Mouse (Mus musculus): Measurements from ENCODE around the gene Syngr1. TPM values are rescaled to one million over a fixed set of nuclear protein-coding genes. Genes with fewer than 3 reads are reported as not detected.
A peak's percentile ranks its signal among the peaks of the same experiment; 100 is the strongest.

Gene Syngr1
- polyA plus RNA-seq, 1 experiment from 2014 or later: 26.2 TPM

DNA sequence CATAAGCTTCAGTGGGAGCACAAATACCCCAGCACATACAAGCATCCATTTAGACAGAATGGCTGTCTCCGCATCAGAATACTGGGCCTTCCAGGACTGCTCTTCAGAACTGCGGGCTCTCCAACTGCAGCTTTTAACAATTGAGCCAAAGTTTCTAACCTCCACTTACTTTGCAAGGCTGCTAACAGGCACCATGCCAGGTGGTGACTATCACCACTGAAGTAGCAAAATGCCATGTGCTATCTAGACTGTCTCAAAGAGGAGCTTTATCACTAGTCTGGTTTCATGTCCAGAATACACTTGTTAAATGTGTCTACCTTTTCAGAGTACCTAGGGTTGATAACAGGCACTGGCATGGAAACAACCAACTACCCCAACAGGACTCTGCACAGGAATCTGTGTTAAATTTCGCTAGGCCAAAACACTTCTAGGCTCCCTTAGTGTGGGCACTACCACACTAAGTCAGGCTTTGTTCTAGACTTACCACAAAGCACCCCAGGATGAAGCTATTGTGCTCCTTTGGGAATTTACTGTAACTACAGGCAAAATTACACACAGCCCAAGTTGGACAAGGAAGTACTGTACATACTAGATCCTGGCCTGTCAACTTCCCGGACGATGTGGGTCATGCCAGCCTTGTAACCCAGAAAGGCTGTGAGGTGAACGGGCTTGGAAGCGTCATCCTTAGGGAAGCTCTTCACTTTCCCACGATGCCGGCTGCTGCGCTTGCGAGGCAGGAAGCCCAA lies 9.2 kb upstream of the Syngr1 start:
- Histone ChIP-seq H3K9me3 (no peaks in the 10 kb centered on the region), H3K4me2 (replicated peaks) (peak overlapping the region; percentile 73), H3K9ac (replicated peaks) (peak overlapping the region; percentile 92), H3K4me1 (replicated peaks) (peaks cover 29% of the 10 kb centered on the region), H3K4me3 (replicated peaks) (peak overlapping the region; percentile 80), H3K27me3 (no peaks in the 10 kb centered on the region), H3K27ac (0 out of 2 replicates have a peak overlapping the region, but pooled peaks have one; percentile 87), H3K36me3 (peaks cover 50% of the 10 kb centered on the region)
- WGBS: 9% methylated on average over 11 of the region's 11 CpGs
- no peak for ATAC-seq

DNA sequence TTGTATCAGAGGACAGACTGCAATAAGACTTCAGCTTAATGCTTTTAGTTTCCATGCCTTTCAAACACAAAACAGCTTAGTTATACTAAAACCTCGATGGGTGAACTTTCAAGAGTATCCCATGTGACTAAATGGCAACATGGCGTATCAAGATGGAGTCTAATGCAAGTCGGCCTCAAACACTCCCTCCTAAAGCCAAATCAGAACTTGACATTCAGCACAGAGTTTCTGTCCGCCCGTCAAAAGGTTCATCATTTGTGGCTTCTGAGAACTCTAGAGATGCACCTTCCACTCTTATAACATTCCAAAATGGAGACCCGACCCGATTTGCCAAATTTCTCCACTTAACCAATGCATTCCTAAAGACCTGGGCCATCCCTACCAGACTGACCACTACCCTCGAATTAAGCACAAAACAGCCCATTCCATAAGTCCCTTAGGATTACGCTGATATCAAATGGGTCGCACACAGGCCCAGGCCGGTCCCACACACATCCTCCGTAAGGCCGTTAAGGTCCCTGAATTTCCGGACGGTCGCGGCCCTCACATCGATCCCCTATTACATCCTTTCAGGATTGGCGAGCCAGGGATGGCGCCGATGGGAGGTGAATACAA lies 8.4 kb upstream of the Syngr1 start:
- Histone ChIP-seq H3K27me3 (no peaks in the 10 kb centered on the region), H3K27ac (peak overlapping the region; percentile 87), H3K4me2 (replicated peaks) (peak overlapping the region; percentile 73), H3K4me1 (replicated peaks) (peaks cover 29% of the 10 kb centered on the region), H3K9ac (replicated peaks) (peak overlapping the region; percentile 92), H3K9me3 (no peaks in the 10 kb centered on the region), H3K36me3 (peaks cover 42% of the 10 kb centered on the region), H3K4me3 (replicated peaks) (peak overlapping the region; percentile 80)
- no peak; the same call in 1 of the 2 replicates for ATAC-seq
- WGBS: under 1% methylated on average over 21 of the region's 21 CpGs

DNA sequence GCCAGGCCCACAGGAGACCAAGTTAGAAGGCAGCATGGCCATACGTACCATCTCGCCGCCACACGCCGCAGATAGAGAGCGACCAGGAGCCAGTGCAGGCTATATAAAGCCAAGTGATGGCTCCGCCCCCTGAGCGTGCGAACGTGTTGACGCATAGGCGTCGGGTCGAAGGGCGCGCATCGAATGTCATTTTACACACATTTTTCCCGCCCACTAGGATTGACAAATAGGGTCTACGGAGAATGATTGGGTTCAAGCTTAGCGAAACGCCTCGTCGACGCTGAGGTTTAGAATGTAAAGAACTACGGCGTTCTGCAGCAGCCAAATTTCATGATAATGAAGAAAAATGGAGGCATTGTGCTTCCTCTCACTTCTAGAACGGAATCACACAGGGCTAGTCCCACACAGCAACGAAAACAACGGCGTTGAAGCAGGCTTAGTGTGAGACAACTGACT lies 7.8 kb upstream of the Syngr1 start:
- no peaks in the 10 kb centered on the region for H3K27me3 ChIP-seq
- H3K4me2 ChIP-seq (replicated peaks): peak overlapping the region; percentile 73
- H3K4me3 ChIP-seq (replicated peaks): peak overlapping the region; percentile 80
- no peaks in the 10 kb centered on the region for H3K9me3 ChIP-seq
- peak overlapping the region; percentile 97 for H3K27ac ChIP-seq
- peak overlapping the region; percentile 92 for H3K9ac ChIP-seq (replicated peaks)
- WGBS: under 1% methylated on average over 30 of the region's 30 CpGs
- H3K4me1 ChIP-seq (replicated peaks): peaks cover 29% of the 10 kb centered on the region
- ATAC-seq: peak; percentile 95
- H3K36me3 ChIP-seq: peaks cover 37% of the 10 kb centered on the region

DNA sequence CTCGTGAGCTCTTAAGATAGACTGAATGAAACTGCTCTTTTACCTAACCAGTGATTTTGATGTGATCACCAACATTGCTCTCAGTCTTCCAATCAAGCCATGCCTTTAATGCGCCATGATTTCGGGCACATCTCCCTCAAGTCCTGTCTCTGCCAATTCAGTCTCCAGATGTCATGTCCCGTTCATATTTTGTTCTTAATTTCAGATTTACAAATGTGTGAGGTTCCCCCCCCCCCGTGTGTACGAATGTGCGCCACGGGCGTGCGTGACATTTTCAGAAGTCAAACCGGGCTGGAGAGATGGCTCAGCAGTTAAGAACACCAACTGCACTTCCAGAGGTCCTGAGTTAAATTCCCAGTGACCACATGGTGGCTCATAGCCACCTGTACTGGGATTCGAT lies 7.4 kb upstream of the Syngr1 start:
- Histone ChIP-seq H3K27ac (peak overlapping the region; percentile 97), H3K9ac (replicated peaks) (peak overlapping the region; percentile 67), H3K4me2 (replicated peaks) (peak overlapping the region; percentile 73), H3K4me1 (replicated peaks) (peaks cover 29% of the 10 kb centered on the region), H3K4me3 (replicated peaks) (peak overlapping the region; percentile 80), H3K9me3 (no peaks in the 10 kb centered on the region), H3K27me3 (no peaks in the 10 kb centered on the region), H3K36me3 (peaks cover 32% of the 10 kb centered on the region)
- ATAC-seq: peak; percentile 14; the same call in 1 of the 2 replicates
- WGBS: 1% methylated on average over 12 of the region's 12 CpGs

DNA sequence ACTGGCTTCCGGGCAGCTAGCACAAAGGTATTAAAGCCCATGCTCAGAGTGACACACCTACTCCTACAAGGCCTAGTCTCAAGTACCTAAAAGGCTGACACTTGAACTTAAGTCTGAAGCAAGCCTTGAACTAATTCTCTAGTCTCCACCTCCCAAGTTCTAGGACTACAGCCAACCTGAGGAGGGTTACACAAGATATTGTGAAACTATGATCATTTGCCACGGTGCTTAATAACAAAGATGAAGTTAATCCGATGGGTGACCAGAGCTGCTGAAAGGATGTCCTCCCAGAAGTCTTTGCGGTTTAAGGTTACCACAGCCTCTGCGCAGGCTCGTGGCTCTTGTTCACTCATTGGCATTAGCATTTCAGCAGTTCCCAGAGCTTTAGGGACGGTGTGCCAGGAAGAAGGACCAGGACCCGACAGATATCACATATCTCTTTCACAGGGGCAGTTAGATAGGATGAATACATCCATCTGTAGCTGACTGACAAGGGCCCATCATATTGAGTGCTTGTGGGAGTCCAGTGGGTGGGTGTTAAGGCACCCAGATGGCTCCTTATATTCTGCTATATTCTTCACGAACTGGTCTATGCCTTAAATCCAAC lies 3.6 kb upstream of the Syngr1 start:
- no peak overlapping the region for H3K4me2 ChIP-seq (replicated peaks)
- 84% methylated on average over 9 of the region's 9 CpGs for WGBS
- peaks cover 19% of the 10 kb centered on the region for H3K4me1 ChIP-seq (replicated peaks)
- H3K9me3 ChIP-seq: no peaks in the 10 kb centered on the region
- peaks cover 16% of the 10 kb centered on the region for H3K27me3 ChIP-seq
- H3K4me3 ChIP-seq (replicated peaks): no peak overlapping the region
- H3K27ac ChIP-seq: no peak overlapping the region
- H3K9ac ChIP-seq (replicated peaks): no peak overlapping the region
- no peak for ATAC-seq
- no peaks in the 10 kb centered on the region for H3K36me3 ChIP-seq

DNA sequence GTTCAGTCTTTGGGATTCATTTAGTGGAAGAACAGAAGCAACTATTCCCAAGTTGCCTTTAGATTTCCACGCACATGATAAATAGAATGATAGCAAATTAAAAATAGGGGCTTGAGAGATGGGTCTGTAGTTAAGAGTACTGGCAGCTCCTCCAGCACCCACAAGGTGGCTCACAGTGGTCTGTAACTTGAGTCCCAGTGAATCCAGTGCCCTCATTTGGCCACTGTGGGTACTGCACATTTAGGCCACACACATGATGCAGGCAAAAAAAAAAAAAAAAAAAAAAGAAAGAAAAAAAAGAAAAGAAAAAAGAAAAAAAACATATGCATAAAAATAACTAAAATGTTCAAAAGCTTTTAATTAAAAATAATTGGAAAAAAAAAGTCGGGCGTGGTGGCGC lies 2.5 kb upstream of the Syngr1 start:
- Histone ChIP-seq H3K4me2 (replicated peaks) (no peak overlapping the region), H3K4me1 (replicated peaks) (peaks cover 22% of the 10 kb centered on the region), H3K27ac (no peak overlapping the region), H3K4me3 (replicated peaks) (no peak overlapping the region), H3K36me3 (no peaks in the 10 kb centered on the region), H3K9ac (replicated peaks) (no peak overlapping the region), H3K27me3 (peaks cover 26% of the 10 kb centered on the region), H3K9me3 (no peaks in the 10 kb centered on the region)
- 37% methylated on average over 4 of the region's 4 CpGs for WGBS
- no peak for ATAC-seq

DNA sequence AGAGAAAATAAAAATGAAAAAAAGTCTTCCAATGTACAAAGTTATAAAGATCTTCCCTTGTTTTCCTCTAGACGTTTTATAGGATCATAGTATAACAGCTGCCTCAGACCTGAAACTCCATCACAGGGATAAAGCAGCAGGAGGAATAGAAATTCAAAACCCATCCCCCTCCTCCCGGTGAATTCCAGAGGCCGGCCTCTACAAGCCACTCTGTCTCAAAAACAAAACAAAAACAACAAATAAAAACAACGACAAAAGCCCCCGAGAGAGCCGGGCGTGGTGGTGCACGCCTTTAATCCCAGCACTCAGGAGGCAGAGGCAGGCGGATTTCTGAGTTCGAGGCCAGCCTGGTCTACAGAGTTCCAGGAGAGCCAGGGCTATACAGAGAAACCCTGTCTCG lies 979 bp upstream of the Syngr1 start:
- Histone ChIP-seq H3K4me2 (replicated peaks) (peak overlapping the region; percentile 85), H3K4me3 (replicated peaks) (no peak overlapping the region), H3K27me3 (peaks cover 29% of the 10 kb centered on the region), H3K27ac (no peak overlapping the region), H3K4me1 (replicated peaks) (peaks cover 22% of the 10 kb centered on the region), H3K36me3 (no peaks in the 10 kb centered on the region), H3K9me3 (no peaks in the 10 kb centered on the region), H3K9ac (replicated peaks) (no peak overlapping the region)
- no peak for ATAC-seq
- 74% methylated on average over 11 of the region's 11 CpGs for WGBS

DNA sequence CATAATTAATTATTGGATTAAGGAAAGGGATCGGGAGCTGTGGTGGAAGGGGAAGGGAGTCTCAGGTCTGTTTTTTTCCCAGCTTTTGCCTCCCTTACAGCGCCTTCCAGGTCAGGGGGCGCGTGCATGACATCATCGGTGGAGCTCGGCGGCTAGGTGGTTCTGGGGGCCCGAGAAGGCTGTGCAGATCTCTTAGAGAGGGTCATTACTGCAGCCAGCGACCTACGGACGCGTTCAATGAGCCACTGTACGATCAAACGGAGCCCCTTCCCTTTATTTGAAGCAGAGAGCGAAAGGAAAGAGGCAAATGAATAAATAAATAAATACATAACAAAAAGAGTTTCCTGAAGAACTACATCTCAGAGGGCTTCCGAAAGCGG lies 403 bp upstream of the Syngr1 start:
- Histone ChIP-seq H3K4me1 (replicated peaks) (peaks cover 22% of the 10 kb centered on the region), H3K9me3 (no peaks in the 10 kb centered on the region), H3K36me3 (no peaks in the 10 kb centered on the region), H3K9ac (replicated peaks) (peak overlapping the region; percentile 85), H3K4me3 (replicated peaks) (peak overlapping the region; percentile 78), H3K27ac (peak overlapping the region; percentile 30; the same call in 1 of the 2 replicates), H3K27me3 (peaks cover 31% of the 10 kb centered on the region), H3K4me2 (replicated peaks) (peak overlapping the region; percentile 85)
- 2% methylated on average over 17 of the region's 17 CpGs for WGBS
- peak; percentile 35; the same call in 1 of the 2 replicates for ATAC-seq

DNA sequence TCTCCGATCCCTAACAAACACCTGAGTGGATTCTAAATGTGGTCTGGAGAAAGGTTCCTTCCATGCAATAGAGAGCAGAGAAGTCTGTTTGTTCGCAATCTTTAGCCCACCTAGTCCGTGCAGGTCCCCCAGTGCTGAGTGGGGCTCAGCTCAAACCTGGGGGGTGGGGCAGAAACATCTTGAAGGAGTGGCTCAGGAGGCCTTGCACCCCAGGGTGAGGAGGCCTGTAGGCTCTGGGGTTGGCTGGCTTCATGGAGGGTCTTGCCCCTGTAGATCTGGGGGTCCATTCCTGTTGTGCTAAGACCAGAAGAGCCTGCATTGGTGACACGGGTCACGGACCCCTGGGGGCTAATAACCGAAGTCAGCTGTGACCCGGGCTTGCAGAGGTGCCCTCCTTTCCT lies 907 bp downstream of the Syngr1 start:
- H3K4me3 ChIP-seq (replicated peaks): peak overlapping the region; percentile 78
- H3K27ac ChIP-seq: no peak overlapping the region
- no peaks in the 10 kb centered on the region for H3K36me3 ChIP-seq
- no peaks in the 10 kb centered on the region for H3K9me3 ChIP-seq
- ATAC-seq: no peak
- H3K4me2 ChIP-seq (replicated peaks): peak overlapping the region; percentile 85
- peaks cover 37% of the 10 kb centered on the region for H3K27me3 ChIP-seq
- peak overlapping the region; percentile 85 for H3K9ac ChIP-seq (replicated peaks)
- 19% methylated on average over 7 of the region's 7 CpGs for WGBS
- H3K4me1 ChIP-seq (replicated peaks): peaks cover 33% of the 10 kb centered on the region

DNA sequence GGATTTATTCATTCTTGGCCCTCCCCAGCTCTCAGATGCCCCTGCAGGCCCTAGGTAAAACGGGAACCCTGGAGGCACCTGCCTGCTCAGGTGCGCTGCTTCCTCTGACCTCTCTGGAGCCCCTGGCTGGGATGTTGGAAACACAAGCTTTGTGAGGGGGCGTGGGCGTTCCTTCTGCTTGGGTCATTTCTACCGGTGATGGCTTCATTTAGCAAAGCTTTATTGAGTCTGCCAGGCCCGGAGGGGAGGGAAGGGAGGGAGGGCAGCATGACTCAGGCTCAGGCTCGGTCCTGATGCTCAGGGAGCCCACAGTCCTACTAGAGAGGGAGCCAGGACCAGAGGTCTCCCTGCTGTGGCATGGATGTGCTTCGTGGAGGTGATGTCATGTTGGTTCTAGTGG lies 1.5 kb downstream of the Syngr1 start:
- Histone ChIP-seq H3K4me2 (replicated peaks) (peak overlapping the region; percentile 85), H3K36me3 (no peaks in the 10 kb centered on the region), H3K4me1 (replicated peaks) (peaks cover 38% of the 10 kb centered on the region), H3K4me3 (replicated peaks) (peak overlapping the region; percentile 78), H3K27ac (no peak overlapping the region), H3K9ac (replicated peaks) (peak overlapping the region; percentile 85), H3K9me3 (no peaks in the 10 kb centered on the region), H3K27me3 (peaks cover 37% of the 10 kb centered on the region)
- no peak for ATAC-seq
- WGBS: 10% methylated on average over 8 of the region's 8 CpGs

DNA sequence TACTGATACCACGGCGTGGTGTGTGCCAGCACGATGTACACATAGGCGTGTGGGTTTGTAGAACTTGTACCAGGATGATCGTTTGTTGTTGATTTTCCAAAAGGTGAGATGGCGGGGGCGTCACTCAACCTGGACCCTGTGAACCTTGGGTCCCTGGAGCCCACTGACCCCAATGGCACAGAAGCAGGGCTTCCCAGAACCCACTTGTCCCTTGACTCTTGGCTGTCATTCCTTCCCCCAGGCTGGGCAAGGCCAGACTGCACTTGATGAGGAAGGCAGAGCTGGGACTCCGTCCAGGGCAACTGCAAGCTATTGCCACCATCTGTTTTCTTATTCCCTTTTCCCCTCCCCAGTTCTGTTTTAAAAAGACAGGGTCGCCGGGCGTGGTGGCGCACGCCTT lies 3.1 kb downstream of the Syngr1 start:
- no peak overlapping the region for H3K9ac ChIP-seq (replicated peaks)
- no peak overlapping the region for H3K4me2 ChIP-seq (replicated peaks)
- H3K36me3 ChIP-seq: no peaks in the 10 kb centered on the region
- no peaks in the 10 kb centered on the region for H3K9me3 ChIP-seq
- peaks cover 54% of the 10 kb centered on the region for H3K4me1 ChIP-seq (replicated peaks)
- no peak for ATAC-seq
- WGBS: 95% methylated on average over 13 of the region's 13 CpGs
- no peak overlapping the region for H3K27ac ChIP-seq
- no peak overlapping the region for H3K4me3 ChIP-seq (replicated peaks)
- H3K27me3 ChIP-seq: peaks cover 37% of the 10 kb centered on the region

DNA sequence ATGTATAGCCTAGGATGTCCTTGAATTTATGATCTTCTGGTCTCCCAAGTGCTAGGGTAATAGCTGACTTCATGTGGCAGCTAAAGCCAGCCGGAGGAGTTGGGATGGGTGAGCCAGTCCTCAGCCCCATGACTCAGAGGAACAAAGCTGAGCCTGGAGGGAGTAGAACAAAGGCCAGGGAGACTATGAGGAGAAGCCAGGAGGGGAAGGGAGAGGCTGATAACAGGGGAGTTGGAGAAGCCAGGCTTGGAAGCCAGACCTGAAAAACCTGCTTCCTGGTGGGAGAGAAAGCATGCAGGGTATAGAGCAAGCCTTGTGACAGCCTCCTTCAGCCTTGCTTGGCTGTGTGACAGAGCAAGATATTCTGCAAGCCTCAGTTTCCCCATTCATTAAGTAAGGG lies 4.5 kb downstream of the Syngr1 start:
- H3K9me3 ChIP-seq: no peaks in the 10 kb centered on the region
- peaks cover 34% of the 10 kb centered on the region for H3K27me3 ChIP-seq
- H3K36me3 ChIP-seq: no peaks in the 10 kb centered on the region
- no peak overlapping the region for H3K4me3 ChIP-seq (replicated peaks)
- H3K27ac ChIP-seq: no peak overlapping the region
- peaks cover 51% of the 10 kb centered on the region for H3K4me1 ChIP-seq (replicated peaks)
- WGBS: 77% methylated on average over 1 of the region's 1 CpGs
- H3K9ac ChIP-seq (replicated peaks): no peak overlapping the region
- ATAC-seq: no peak
- H3K4me2 ChIP-seq (replicated peaks): no peak overlapping the region
